Mouse (Mus musculus) embryo, embryonic 11.5 days (tissue): ENCODE measurements around the gene Mrpl42.

ENCODE experiments used
- DNase-seq: peaks from one replicate; pipeline ENCODE4 v3.0.0-alpha.2; 2012; ENCODE audit warnings: low read depth, low spot score

The Mrpl42 gene

DNA sequence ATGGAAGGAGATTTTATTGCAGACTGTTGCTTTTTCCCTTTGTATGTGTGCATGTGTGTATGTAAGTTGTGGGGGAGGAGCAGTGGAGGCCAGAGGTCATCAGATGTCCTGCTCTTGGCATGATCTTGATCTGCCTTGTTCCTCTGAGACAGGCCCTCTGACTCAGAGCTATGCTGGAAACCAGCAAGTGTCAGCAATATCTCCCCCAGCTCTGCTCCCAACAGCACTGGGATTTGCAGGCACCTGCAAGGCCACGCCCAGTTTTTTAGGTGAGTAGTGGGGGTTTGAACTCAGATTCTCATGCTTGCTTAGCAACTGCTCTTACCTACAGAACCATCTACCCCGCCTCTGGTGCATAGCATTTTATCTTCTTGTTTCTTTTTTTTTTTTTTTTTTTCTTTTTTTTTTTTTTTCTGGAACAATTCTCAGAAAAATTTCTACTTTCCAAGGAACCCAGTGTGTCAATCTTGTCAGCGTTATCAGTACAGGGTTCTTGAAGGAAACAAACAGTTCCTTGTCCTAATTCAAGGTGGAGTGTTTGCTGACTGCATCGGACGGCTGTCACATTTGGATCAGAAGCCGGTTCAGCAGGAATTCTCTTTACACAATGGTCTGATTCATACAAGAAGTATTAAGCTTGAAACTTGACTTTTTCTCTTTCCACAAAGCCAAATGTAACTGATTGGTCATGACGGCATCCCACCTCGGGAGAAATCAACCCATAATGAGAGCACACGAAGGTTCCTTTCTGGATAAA, 43.5 kb downstream of the Mrpl42 start:
- no peak for DNase-seq

DNA sequence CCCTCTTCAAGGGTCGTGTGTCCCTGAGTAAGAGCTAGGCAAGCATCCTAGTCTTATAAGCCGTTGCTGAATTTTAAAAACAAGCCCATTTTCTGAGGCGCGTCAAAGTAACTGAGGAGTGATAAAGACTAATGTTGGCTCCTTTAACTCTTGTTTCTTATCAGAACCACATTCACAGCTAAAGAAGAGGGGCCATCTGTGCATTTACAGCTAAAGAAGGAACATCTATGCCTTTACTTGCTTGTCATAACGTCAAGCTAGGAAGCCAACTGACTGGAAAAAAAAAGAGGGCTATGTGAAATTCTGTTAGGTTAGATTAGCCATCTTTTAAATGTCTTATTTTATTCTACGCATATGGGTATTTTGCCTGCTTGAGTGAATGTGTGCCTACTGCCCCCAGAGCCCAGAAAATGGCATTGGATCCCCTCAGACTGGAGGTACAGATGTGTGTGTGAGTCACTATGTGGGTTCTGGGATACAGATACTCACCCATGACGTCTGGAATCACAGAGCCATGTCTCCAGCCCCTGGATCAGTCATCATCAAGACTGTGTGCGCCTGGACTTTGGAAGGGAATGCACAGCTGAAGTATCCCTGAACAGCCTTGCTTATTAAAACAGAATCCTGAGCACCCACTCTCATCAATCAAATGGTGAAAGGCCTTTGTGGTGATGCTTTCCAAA, 44.2 kb downstream of the Mrpl42 start:
- no peak for DNase-seq

DNA sequence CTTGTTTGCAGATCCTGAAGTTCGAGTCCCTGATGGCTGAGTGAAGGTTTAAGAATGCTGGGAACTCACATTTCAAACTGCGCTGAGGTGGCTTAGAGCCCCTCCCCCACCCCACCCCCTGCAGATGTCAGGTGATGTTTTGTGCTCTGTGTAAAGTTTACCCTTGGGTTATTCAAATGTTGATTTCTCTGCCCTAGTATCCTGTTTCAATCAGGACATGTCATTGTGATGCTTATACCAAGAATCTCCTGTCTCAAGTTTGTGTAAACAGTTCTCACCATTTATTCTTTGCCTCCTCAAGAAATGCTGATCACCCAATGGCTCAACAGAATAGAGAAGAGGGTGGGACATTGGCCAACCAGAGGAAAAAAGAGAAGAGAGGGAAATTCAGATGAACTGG, 45.6 kb downstream of the Mrpl42 start:
- DNase-seq = no peak

DNA sequence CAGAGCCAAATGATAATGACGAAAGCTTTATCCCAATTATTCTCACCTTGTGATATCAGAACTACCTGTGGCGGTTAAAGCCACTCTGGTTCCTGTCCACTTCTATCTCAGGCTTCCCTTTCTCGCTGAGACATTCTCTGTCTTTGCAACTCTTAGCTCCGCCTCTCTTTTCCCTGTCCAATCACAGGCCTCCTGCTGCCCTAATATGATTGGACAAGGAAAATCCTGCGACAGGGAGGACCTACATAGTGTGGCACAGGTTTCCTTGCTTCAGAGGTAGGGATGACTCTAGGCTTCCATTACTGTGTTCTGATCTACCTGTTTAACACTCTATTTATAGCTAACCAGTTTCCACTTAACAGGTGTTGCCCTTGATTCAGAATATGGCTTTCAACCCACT, 48.5 kb downstream of the Mrpl42 start:
- no peak for DNase-seq

DNA sequence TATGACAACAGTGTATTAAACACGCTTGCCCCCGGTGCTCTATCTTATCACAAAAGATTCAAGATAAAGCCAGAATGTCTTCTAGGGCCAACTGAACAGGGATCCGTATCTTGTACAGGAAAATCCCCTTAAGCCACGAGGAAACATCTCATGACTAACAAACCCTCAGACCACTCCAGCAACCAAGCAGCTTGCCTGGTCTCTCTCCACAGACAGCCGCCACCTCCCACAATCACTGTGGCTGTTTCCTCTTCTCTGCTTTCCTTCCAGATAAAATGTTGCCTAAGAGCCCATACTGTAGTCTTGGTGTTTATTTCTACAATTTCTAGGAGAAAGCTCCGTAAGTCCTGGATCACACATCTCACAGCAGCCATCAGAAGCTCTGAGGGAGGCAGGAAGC, 52.7 kb downstream of the Mrpl42 start:
- DNase-seq = no peak

DNA sequence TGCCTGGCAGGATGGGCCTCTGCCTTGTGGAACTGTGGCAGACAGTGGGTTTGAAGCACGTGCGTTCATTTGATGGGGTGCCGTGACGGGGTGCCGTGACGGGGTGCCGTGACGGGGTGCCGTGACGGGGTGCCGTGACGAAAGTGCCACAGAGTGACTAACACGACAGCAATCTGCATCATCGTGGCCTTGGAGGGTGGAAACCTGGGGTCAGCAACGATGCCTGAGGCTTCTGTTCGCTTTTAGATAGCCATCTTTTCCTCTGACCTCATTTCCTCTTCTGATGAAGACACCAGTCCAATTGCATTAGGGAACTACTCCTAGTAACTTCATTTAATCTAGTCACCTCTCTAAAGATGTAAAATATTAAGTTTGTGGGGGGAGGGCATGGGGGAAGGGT, 53.8 kb downstream of the Mrpl42 start:
- no peak for DNase-seq

DNA sequence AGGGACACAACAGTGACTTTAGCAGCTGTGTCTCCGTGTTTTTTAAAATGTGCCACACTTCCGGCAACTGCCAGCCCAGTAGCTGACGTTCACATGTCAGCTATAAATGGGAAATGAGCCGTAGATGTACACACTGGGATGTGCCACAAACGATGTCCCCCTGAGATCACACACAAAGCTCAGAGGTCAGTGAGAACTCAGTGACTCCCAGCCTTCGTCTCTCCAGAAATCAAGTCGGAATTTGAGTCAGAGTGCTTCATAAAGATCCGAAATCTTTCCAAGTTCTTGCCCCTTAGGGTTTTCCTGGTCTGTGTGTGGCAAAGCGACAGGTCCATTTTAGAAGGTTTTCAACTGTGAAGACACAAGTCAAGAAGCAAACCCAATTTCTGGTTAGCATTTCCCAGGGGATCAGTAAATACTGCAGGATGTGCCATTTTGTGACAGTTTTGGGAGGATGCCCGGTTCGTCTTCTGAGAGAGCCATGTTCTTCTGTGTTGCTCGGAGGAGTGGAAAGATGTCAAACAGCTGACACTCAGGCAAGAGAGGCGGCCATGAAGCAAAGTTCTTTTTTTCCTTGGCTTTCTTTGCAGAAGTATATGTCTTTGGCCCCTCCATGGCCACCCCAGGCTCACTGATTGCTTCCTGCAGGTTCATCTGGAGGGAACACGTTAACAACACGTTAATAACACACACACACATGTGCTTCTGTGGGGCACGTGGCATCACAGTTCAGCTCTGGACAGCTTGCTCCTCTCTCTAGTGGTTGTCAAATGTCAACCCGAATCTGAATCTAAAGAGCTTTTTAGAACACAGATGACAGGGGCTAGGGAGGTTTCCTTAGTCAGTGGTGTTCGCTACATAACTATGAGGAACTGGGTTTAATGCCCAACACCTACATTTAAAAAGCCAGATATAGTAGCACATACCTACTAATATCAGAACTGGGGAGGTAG, 56.4 kb downstream of the Mrpl42 start:
- no peak for DNase-seq

DNA sequence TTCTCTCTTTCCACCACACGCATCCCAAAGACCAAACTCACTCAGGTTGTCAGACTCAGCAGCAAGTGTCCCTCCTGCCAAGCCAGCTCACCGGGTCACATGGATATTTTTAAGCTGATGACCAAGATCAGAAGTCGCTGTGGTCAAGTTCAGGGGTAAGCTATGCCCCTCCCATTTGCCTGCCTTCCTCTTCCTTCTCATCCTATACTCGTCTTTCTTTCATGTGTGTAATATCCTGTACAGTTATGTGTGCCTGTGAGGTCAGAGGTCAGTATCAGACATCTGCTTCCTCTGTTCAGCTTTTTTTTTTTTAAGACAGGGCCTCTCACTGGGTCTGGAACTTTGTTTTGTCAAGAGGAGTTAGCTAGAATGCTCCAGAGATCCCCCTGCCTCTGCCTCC, 59.4 kb downstream of the Mrpl42 start:
- no peak for DNase-seq

DNA sequence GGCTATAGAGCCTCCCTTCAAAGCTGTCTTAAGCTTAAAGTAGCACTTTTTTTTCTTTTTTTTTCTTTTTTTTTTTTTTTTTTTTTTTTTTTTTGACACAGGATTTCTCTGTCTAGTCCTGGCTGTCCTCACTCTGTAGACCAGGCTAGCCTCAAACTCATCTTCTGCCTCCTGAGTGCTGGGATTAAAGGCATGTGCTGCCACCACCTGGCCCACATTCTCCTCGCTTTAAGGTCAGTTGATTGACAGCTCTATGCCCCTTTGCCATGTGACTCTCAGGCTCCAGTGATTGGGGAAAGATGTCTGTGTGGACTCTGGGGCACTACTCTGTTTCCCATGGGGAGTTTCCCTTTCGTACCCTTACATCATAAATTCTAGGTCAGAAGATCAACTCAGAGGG, 61.2 kb downstream of the Mrpl42 start:
- DNase-seq = no peak

DNA sequence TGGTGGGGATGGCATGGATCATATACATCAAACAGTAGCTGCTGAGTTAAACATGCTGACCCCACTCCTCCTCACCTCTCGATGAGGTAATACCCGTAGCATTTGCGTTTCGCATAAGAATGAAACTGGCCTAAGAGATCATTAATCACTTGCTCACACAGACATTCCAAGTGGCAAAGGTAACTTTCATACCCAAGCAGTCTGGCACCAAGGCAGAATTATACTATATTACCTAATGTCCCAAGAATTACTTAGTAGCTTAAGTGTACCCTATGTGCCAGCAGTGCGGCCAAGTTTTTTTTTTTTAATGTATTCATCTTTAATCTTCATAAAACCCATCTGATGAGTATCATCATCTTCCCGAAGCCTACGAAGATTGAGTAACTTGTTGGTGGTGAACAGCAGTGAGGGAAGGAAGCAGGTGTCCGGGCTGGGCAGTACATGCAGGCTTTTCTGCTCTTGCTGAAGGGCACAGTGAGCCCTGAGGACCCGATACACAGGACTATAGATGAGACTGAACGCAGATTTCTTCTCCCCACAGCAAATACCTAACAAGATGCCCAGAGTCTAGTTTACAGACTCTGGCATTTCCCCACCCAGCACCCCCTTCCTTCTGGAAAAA, 61.9 kb downstream of the Mrpl42 start:
- DNase-seq = no peak

DNA sequence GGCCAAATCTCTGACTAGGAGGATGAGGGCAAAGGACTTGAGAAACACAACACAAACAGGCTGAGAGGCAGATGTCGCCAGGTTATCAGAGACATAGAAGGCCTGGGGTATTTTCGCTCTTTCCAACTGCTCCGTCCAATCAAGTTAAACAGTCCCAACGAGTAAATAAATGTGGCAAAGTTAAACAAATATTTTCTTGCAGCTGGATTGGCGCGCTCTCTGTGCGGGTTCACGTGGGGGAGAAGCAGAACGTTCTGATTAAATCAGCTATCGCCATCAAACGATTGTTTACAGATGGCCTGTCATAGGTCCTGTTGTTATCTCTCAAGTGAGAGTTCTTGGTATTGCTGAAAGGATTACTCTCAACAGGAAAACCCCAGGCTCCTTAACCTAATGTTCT, 62.8 kb downstream of the Mrpl42 start:
- no peak for DNase-seq
